Mouse (Mus musculus) MEL (cell line): Measurements from ENCODE around the gene Sh3gl3.

Source experiments
- CTCF ChIP-seq, 3 experiments: IDR thresholded peaks in 2 of 3; conservative IDR thresholded peaks in 1 of 3; 2 replicates each; pipeline ENCODE4 v1.5.1; 2011 to 2012; ENCODE audit warnings: low read length in 3 of 3, low read depth in 2 of 3, mild to moderate bottlenecking in 2 of 3, improper control_type of control experiment in 1 of 3, inconsistent platforms in 1 of 3, mixed read lengths in 1 of 3, moderate library complexity in 1 of 3; ENCODE audit not compliant: control insufficient read depth in 1 of 3, insufficient read depth in 1 of 3, poor library complexity in 1 of 3, severe bottlenecking in 1 of 3
- GABPA ChIP-seq: IDR thresholded peaks from 2 replicates; pipeline ENCODE4 v1.6.1; 2012; ENCODE audit warnings: low read depth, mild to moderate bottlenecking, inconsistent platforms, low read length, improper control_type of control experiment, moderate library complexity
- MAZ ChIP-seq: IDR thresholded peaks from 2 replicates; pipeline ENCODE4 v1.6.1; 2012; ENCODE audit warnings: low read depth, mild to moderate bottlenecking, inconsistent platforms, low read length, improper control_type of control experiment
- POLR2A ChIP-seq, 2 experiments: IDR thresholded peaks; 2 replicates each; pipeline ENCODE4 v1.6.1; 2011 to 2012; ENCODE audit warnings: low read length in 2 of 2, mild to moderate bottlenecking in 2 of 2, control low read depth in 1 of 2, improper control_type of control experiment in 1 of 2, low read depth in 1 of 2, moderate library complexity in 1 of 2; ENCODE audit not compliant: control insufficient read depth in 1 of 2, insufficient read depth in 1 of 2, poor library complexity in 1 of 2
- POLR2AphosphoS2 ChIP-seq: IDR thresholded peaks from 2 replicates; pipeline ENCODE4 v1.6.1; 2011; ENCODE audit warnings: low read length, improper control_type of control experiment
- USF2 ChIP-seq, 2 experiments: IDR thresholded peaks; 2 replicates each; pipeline ENCODE4 v1.6.1; 2011 to 2012; ENCODE audit warnings: improper control_type of control experiment in 2 of 2, low read length in 2 of 2, borderline replicate concordance in 1 of 2, inconsistent platforms in 1 of 2, low read depth in 1 of 2, mild to moderate bottlenecking in 1 of 2; ENCODE audit not compliant: insufficient read depth in 1 of 2
- ZNF384 ChIP-seq: IDR thresholded peaks from 2 replicates; pipeline ENCODE4 v1.6.1; 2012; ENCODE audit warnings: low read depth, mild to moderate bottlenecking, inconsistent platforms, low read length, improper control_type of control experiment

GRCm38 (mm10) chr7:82174571-82175326 lies 1.1 kb downstream of the Sh3gl3 start:
- no peak for TF ChIP-seq ZNF384
- no peak for TF ChIP-seq POLR2A (IDR thresholded peaks at IDR 0.05; ENCODE audit: control insufficient read depth in 1 of 2, insufficient read depth in 1 of 2, low read depth in 1 of 2, low read length in 2 of 2, poor library complexity in 1 of 2)
- TF ChIP-seq GABPA: no peak
- no peak for TF ChIP-seq USF2 (IDR thresholded peaks at IDR 0.05; ENCODE audit: borderline replicate concordance in 1 of 2, insufficient read depth in 1 of 2, low read depth in 1 of 2, low read length in 2 of 2)
- TF ChIP-seq CTCF (IDR thresholded peaks at IDR 0.05 in 2 of 3, conservative IDR thresholded peaks at IDR 0.05 in 1 of 3; ENCODE audit: control insufficient read depth in 1 of 3, insufficient read depth in 1 of 3, low read depth in 2 of 3, low read length in 3 of 3, poor library complexity in 1 of 3, severe bottlenecking in 1 of 3): no peak
- no peak for TF ChIP-seq POLR2AphosphoS2
- TF ChIP-seq MAZ: no peak
